Mouse (Mus musculus): Measurements from ENCODE around the gene Pck1.

DNA sequence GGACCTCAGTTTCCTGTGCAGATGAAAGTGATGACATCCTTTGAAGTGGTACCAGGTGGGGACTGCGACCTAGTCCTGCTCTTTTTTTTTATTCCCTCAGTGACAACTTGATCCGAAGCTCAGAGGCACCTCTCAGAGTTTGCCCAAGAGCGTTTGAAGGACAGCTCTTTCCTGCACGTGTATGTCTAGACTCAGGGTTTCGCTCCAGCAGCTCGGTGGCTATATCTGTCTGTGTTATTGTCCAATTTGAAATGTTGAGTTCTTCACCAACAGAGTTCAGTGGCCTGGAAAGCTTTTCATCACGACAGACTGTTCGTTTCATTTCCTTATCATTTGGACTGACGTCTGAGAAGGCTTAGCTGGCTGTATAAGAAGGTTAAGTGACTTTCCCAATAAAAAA lies 18.2 kb upstream of the Pck1 start:
- TF ChIP-seq CTCF (conservative IDR thresholded peaks at IDR 0.05; ENCODE audit: insufficient read depth, insufficient read length, low read depth, low read length) (no peak), POLR2A (IDR thresholded peaks at IDR 0.05; ENCODE audit: low read depth, low read length) (no peak)

Measured in kidney, adult 2 months (tissue).